Mouse (Mus musculus) intestine, embryonic 15.5 days (tissue): ENCODE measurements around the gene Gstm7. TPM values are rescaled to one million over a fixed set of nuclear protein-coding genes. Genes with fewer than 3 reads are reported as not detected.
A peak's percentile ranks its signal among the peaks of the same experiment; 100 is the strongest.
"Not testable (repeated sequence)": the region's sequence is repeated elsewhere in the genome, so short reads cannot be mapped to it uniquely, and the experiment has no call there.

Source experiments
- ATAC-seq: fragments of 200-750 bp; cut with Nextera tagmentation; 2 replicates; pipeline ENCODE4 v1.8.0; 2017; ENCODE audit warnings: moderate TSS enrichment, moderate library complexity
- H3K27ac ChIP-seq: fragments of 300-500 bp; sonication (generic); 2 replicates; pipeline ENCODE4 v1.5.1; 2015; ENCODE audit warnings: mild to moderate bottlenecking, inconsistent platforms
- H3K27me3 ChIP-seq: fragments of 300-500 bp; sonication (generic); replicated peaks from 2 replicates; pipeline ENCODE4 v1.6.1; 2015; ENCODE audit warnings: inconsistent platforms
- H3K36me3 ChIP-seq: fragments of 300-500 bp; sonication (generic); 2 replicates; pipeline ENCODE4 v1.6.1; 2015; ENCODE audit warnings: inconsistent platforms
- H3K4me1 ChIP-seq: fragments of 300-500 bp; sonication (generic); replicated peaks from 2 replicates; pipeline ENCODE4 v1.6.1; 2015; ENCODE audit warnings: inconsistent platforms
- H3K4me2 ChIP-seq: fragments of 300-500 bp; sonication (generic); replicated peaks from 2 replicates; pipeline ENCODE4 v1.6.1; 2015; ENCODE audit warnings: mild to moderate bottlenecking, inconsistent platforms
- H3K4me3 ChIP-seq: fragments of 300-500 bp; sonication (generic); replicated peaks from 2 replicates; pipeline ENCODE4 v1.5.1; 2015; ENCODE audit warnings: inconsistent platforms
- H3K9ac ChIP-seq: fragments of 300-500 bp; sonication (generic); 2 replicates; pipeline ENCODE4 v1.6.1; 2015; ENCODE audit warnings: inconsistent platforms
- H3K9me3 ChIP-seq: fragments of 300-500 bp; sonication (generic); 2 replicates; pipeline ENCODE4 v1.6.1; 2016; ENCODE audit warnings: inconsistent platforms
- WGBS: fragments of 180-500 bp; shearing (Covaris S2); methylation state at CpG from one replicate; pipeline ENCODE4 v1.1.7; 2015; 5-methylcytosine and 5-hydroxymethylcytosine counted together
- polyA plus RNA-seq: library from polyadenylated mRNA; unstranded; fragments of >200 nt; fragmentation: Nextera tagmentation; extraction: Ambion mirVana; gene quantifications from 2 replicates; pipeline ENCODE4 v1.2.1, GENCODE M21; 2015

The Gstm7 gene
- polyA plus RNA-seq, 1 experiment from 2014 or later, result 26.1 TPM

GRCm38 (mm10) chr3:107953906-107954305 lies 22.3 kb upstream of the Gstm7 start:
- H3K4me1 ChIP-seq, result no peaks in the 10 kb centered on the region
- no peak overlapping the region for H3K27ac ChIP-seq
- WGBS, result 71% methylated on average over 5 of the region's 5 CpGs
- no peaks in the 10 kb centered on the region for H3K36me3 ChIP-seq
- no peak overlapping the region for H3K9ac ChIP-seq
- H3K9me3 ChIP-seq, result no peaks in the 10 kb centered on the region
- ATAC-seq, result peak; percentile 33; the same call in 1 of the 2 replicates
- H3K4me3 ChIP-seq, result no peak overlapping the region
- H3K4me2 ChIP-seq, result no peak overlapping the region
- no peaks in the 10 kb centered on the region for H3K27me3 ChIP-seq

- ATAC-seq, result peak; percentile 79
- no peaks in the 10 kb centered on the region for H3K36me3 ChIP-seq
- no peak overlapping the region for H3K4me3 ChIP-seq
- H3K9ac ChIP-seq, result no peak overlapping the region
- H3K9me3 ChIP-seq, result no peaks in the 10 kb centered on the region
- H3K27me3 ChIP-seq, result no peaks in the 10 kb centered on the region
- H3K4me2 ChIP-seq, result no peak overlapping the region
- no peaks in the 10 kb centered on the region for H3K4me1 ChIP-seq
- H3K27ac ChIP-seq, result no peak overlapping the region
- 19% methylated on average over 6 of the region's 6 CpGs for WGBS
Observed at GRCm38 (mm10) chr3:107953328-107953755, 21.7 kb upstream of the Gstm7 start.

- H3K9ac ChIP-seq, result no peak overlapping the region
- H3K27ac ChIP-seq, result no peak overlapping the region
- WGBS, result 85% methylated on average over 11 of the region's 11 CpGs
- H3K4me3 ChIP-seq, result no peak overlapping the region
- no peak for ATAC-seq
- H3K27me3 ChIP-seq, result no peaks in the 10 kb centered on the region
- no peak overlapping the region for H3K4me2 ChIP-seq
- H3K9me3 ChIP-seq, result no peaks in the 10 kb centered on the region
- H3K36me3 ChIP-seq, result no peaks in the 10 kb centered on the region
- H3K4me1 ChIP-seq, result no peaks in the 10 kb centered on the region
Observed at GRCm38 (mm10) chr3:107950531-107950930, 18.9 kb upstream of the Gstm7 start.

- not testable (repeated sequence) for H3K27me3 ChIP-seq, H3K9ac ChIP-seq, ATAC-seq, H3K4me2 ChIP-seq, H3K27ac ChIP-seq, H3K36me3 ChIP-seq, H3K9me3 ChIP-seq, H3K4me3 ChIP-seq, H3K4me1 ChIP-seq
- 87% methylated on average over 1 of the region's 1 CpGs for WGBS
Observed at GRCm38 (mm10) chr3:107949461-107949860, 17.8 kb upstream of the Gstm7 start.

GRCm38 (mm10) chr3:107945729-107946128 lies 14.1 kb upstream of the Gstm7 start:
- Histone ChIP-seq H3K27ac (no peak overlapping the region), H3K36me3 (no peaks in the 10 kb centered on the region), H3K4me1 (no peaks in the 10 kb centered on the region), H3K9me3 (no peaks in the 10 kb centered on the region), H3K4me2 (no peak overlapping the region), H3K9ac (no peak overlapping the region), H3K4me3 (no peak overlapping the region), H3K27me3 (no peaks in the 10 kb centered on the region)
- ATAC-seq, result no peak
- WGBS, result 61% methylated on average over 4 of the region's 4 CpGs

GRCm38 (mm10) chr3:107943239-107943990 lies 11.8 kb upstream of the Gstm7 start, which contains the start of gene Gstm6:
TSS of gene Gstm6 (minus strand) at chr3:107943749.
- no peaks in the 10 kb centered on the region for H3K27me3 ChIP-seq
- H3K4me1 ChIP-seq, result no peaks in the 10 kb centered on the region
- no peak within 1 kb of the TSS for H3K9ac ChIP-seq
- H3K27ac ChIP-seq, result no peak within 1 kb of the TSS
- 16% methylated on average over 20 of the region's 20 CpGs for WGBS
- peak within 1 kb of the TSS; percentile 54 for H3K4me2 ChIP-seq
- H3K36me3 ChIP-seq, result no peaks in the 10 kb centered on the region
- H3K9me3 ChIP-seq, result no peaks in the 10 kb centered on the region
- peak within 1 kb of the TSS; percentile 23 for H3K4me3 ChIP-seq
- ATAC-seq, result peak; percentile 90

- no peak overlapping the region for H3K9ac ChIP-seq
- no peak overlapping the region for H3K4me2 ChIP-seq
- WGBS, result 79% methylated on average over 4 of the region's 4 CpGs
- H3K27ac ChIP-seq, result no peak overlapping the region
- no peaks in the 10 kb centered on the region for H3K36me3 ChIP-seq
- H3K4me3 ChIP-seq, result no peak overlapping the region
- H3K9me3 ChIP-seq, result no peaks in the 10 kb centered on the region
- H3K27me3 ChIP-seq, result no peaks in the 10 kb centered on the region
- H3K4me1 ChIP-seq, result no peaks in the 10 kb centered on the region
- ATAC-seq, result no peak
Observed at GRCm38 (mm10) chr3:107941261-107941660, 9.6 kb upstream of the Gstm7 start.

- Histone ChIP-seq H3K9ac (no peak overlapping the region), H3K4me3 (no peak overlapping the region), H3K27me3 (no peaks in the 10 kb centered on the region), H3K36me3 (no peaks in the 10 kb centered on the region), H3K4me2 (no peak overlapping the region), H3K4me1 (no peaks in the 10 kb centered on the region), H3K9me3 (no peaks in the 10 kb centered on the region), H3K27ac (no peak overlapping the region)
- WGBS, result 70% methylated on average over 7 of the region's 7 CpGs
- no peak for ATAC-seq
Observed at GRCm38 (mm10) chr3:107940524-107940923, 8.9 kb upstream of the Gstm7 start.

- H3K9ac ChIP-seq, result no peak overlapping the region
- WGBS, result 77% methylated on average over 4 of the region's 4 CpGs
- H3K36me3 ChIP-seq, result no peaks in the 10 kb centered on the region
- no peak overlapping the region for H3K4me3 ChIP-seq
- H3K27me3 ChIP-seq, result no peaks in the 10 kb centered on the region
- ATAC-seq, result no peak
- H3K27ac ChIP-seq, result no peak overlapping the region
- no peak overlapping the region for H3K4me2 ChIP-seq
- H3K4me1 ChIP-seq, result no peaks in the 10 kb centered on the region
- no peaks in the 10 kb centered on the region for H3K9me3 ChIP-seq
Observed at GRCm38 (mm10) chr3:107939830-107940229, 8.2 kb upstream of the Gstm7 start.

GRCm38 (mm10) chr3:107939403-107939802 lies 7.8 kb upstream of the Gstm7 start:
- H3K9me3 ChIP-seq, result no peaks in the 10 kb centered on the region
- no peak overlapping the region for H3K4me2 ChIP-seq
- no peak overlapping the region for H3K27ac ChIP-seq
- no peaks in the 10 kb centered on the region for H3K27me3 ChIP-seq
- no peak overlapping the region for H3K4me3 ChIP-seq
- peak; percentile 41; the same call in 1 of the 2 replicates for ATAC-seq
- 39% methylated on average over 3 of the region's 3 CpGs for WGBS
- no peak overlapping the region for H3K9ac ChIP-seq
- H3K36me3 ChIP-seq, result no peaks in the 10 kb centered on the region
- no peaks in the 10 kb centered on the region for H3K4me1 ChIP-seq

GRCm38 (mm10) chr3:107935888-107936287 lies 4.3 kb upstream of the Gstm7 start:
- H3K4me1 ChIP-seq, result 0 out of 2 replicates have a peak, but pooled peaks cover 4% of the 10 kb centered on the region
- no peak overlapping the region for H3K9ac ChIP-seq
- WGBS, result 46% methylated on average over 3 of the region's 3 CpGs
- H3K36me3 ChIP-seq, result no peaks in the 10 kb centered on the region
- no peak for ATAC-seq
- H3K27me3 ChIP-seq, result no peaks in the 10 kb centered on the region
- H3K27ac ChIP-seq, result no peak overlapping the region
- H3K4me2 ChIP-seq, result no peak overlapping the region
- H3K4me3 ChIP-seq, result no peak overlapping the region
- H3K9me3 ChIP-seq, result no peaks in the 10 kb centered on the region

- ATAC-seq, result no peak
- 76% methylated on average over 3 of the region's 3 CpGs for WGBS
- H3K9me3 ChIP-seq, result no peaks in the 10 kb centered on the region
- H3K4me3 ChIP-seq, result no peak overlapping the region
- H3K9ac ChIP-seq, result no peak overlapping the region
- 0 out of 2 replicates have a peak, but pooled peaks cover 4% of the 10 kb centered on the region for H3K4me1 ChIP-seq
- no peak overlapping the region for H3K27ac ChIP-seq
- no peak overlapping the region for H3K4me2 ChIP-seq
- no peaks in the 10 kb centered on the region for H3K27me3 ChIP-seq
- H3K36me3 ChIP-seq, result no peaks in the 10 kb centered on the region
Observed at GRCm38 (mm10) chr3:107935268-107935667, 3.7 kb upstream of the Gstm7 start.

GRCm38 (mm10) chr3:107932128-107932527 lies 511 bp upstream of the Gstm7 start:
- no peak overlapping the region for H3K4me2 ChIP-seq
- 52% methylated on average over 6 of the region's 6 CpGs for WGBS
- H3K4me1 ChIP-seq, result 0 out of 2 replicates have a peak, but pooled peaks cover 5% of the 10 kb centered on the region
- H3K9me3 ChIP-seq, result no peaks in the 10 kb centered on the region
- no peak overlapping the region for H3K9ac ChIP-seq
- H3K27me3 ChIP-seq, result no peaks in the 10 kb centered on the region
- ATAC-seq, result peak; percentile 71
- no peaks in the 10 kb centered on the region for H3K36me3 ChIP-seq
- H3K4me3 ChIP-seq, result no peak overlapping the region
- H3K27ac ChIP-seq, result peak overlapping the region; percentile 28; the same call in 1 of the 2 replicates
